Mouse (Mus musculus): ENCODE results near the gene Zfp941.
"Not testable (repeated sequence)": the region's sequence is repeated elsewhere in the genome, so short reads cannot be mapped to it uniquely, and the experiment has no call there.

The Zfp941 gene

GRCm38 (mm10) chr7:140765391-140765790 lies 56.6 kb downstream of the Zfp941 start:
- not testable (repeated sequence) for DNase-seq

- DNase-seq: no peak
Measured at GRCm38 (mm10) chr7:140763447-140764020, 58.4 kb downstream of the Zfp941 start, which contains the start of gene Cyp2e1. Cyp2e1 (plus strand) TSS chr7:140763739.

- no peak for DNase-seq
Measured at GRCm38 (mm10) chr7:140760647-140761046, 61.3 kb downstream of the Zfp941 start.

Data from retina, postnatal 1 day (tissue).